Mouse (Mus musculus): ENCODE results near the gene Olfr1032.
"Not testable (repeated sequence)": the region's sequence is repeated elsewhere in the genome, so short reads cannot be mapped to it uniquely, and the experiment has no call there.

Olfr1032 gene

GRCm38 (mm10) chr2:86005240-86005639 is at the start of gene Olfr1032:
TSS of gene Olfr1032 (plus strand) at chr2:86005540.
- in situ Hi-C loops (cut with MboI, MseI) = no loop called here

GRCm38 (mm10) chr2:85973595-85973994 is 31.7 kb upstream of the Olfr1032 start, which contains the start of gene Olfr1029:
TSS of gene Olfr1029 (plus strand) at chr2:85973895.
- in situ Hi-C loops (cut with MboI, MseI) = no loop called here

DNA sequence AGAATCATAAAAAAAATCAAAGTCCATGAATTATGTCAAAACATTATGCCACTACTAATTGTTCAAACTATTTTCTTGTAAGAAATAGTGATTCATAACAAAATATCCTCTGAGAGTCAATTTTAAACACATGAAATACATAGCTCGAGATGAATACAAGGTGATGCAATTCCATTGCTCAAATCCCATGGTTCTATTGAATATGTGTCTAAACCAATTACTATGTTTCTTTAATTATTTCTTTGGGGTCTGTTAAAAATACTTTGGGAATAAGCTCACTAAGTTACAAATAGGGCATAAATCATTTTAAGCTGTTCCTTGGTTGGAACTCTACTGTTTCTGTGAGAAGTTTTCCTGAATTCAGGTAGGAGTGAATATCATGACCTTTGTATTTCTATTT is 26.4 kb upstream of the Olfr1032 start, which contains the start of gene Olfr1030:
TSS of gene Olfr1030 (plus strand) at position 301 of the 400 bp plus-strand sequence.
- in situ Hi-C loops (cut with MboI, MseI) = no loop called here

GRCm38 (mm10) chr2:85990004-85990403 is 15.3 kb upstream of the Olfr1032 start, which contains the start of gene Olfr1031:
TSS of gene Olfr1031 (plus strand) at chr2:85990304.
- in situ Hi-C loops (cut with MboI, MseI) = no loop called here

DNA sequence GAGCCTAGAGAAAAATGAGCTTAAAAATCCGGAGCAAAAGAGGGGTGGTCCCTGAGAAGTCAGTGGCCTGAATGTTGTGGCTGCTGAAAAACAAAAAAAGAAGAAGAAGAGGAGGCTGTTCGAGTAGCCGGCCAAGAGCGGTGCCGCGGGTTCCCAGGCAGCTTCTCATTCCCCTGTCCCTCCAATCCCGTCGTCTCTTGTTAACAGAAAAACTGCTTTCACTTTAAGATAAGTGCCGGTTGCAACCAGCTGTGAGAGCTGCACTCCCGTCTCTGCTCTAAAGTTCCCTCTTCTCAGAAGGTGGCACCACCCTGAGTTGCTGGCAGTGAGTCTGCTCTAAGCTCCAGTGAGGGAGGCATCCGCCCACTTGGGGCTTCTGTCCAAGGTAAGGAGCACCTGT is 15.1 kb downstream of the Olfr1032 start, which contains the start of gene Olfr1033:
TSS of gene Olfr1033 (plus strand) at position 228 of the 400 bp plus-strand sequence.
- in situ Hi-C loops (cut with MboI, MseI) = not testable (repeated sequence)

DNA sequence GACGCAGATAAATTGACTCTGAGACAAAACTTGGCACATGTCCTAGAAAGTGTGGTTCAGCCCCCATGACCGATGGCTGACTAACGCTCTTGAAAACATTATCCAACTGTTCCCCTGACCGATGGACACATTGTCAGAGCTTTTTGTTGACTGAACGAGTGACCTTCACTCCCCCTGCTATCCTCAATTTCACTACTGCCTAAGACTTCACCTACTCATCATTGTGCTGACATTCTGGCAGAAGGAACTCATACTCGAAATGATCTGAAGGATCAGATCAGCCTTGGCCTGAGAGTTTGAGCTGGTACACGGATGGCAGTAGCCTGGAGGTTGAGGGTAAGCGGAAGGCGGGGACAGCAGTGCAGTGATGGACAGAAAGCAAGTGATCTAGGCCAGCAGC is 16.2 kb downstream of the Olfr1032 start:
- in situ Hi-C loops (cut with MboI, MseI) = not testable (repeated sequence)

- in situ Hi-C loops (cut with MboI, MseI) = no loop called here
Measured at GRCm38 (mm10) chr2:86045561-86045960, 40.2 kb downstream of the Olfr1032 start, which contains the start of gene Olfr1034. TSS of gene Olfr1034 (plus strand) at chr2:86045861.

DNA sequence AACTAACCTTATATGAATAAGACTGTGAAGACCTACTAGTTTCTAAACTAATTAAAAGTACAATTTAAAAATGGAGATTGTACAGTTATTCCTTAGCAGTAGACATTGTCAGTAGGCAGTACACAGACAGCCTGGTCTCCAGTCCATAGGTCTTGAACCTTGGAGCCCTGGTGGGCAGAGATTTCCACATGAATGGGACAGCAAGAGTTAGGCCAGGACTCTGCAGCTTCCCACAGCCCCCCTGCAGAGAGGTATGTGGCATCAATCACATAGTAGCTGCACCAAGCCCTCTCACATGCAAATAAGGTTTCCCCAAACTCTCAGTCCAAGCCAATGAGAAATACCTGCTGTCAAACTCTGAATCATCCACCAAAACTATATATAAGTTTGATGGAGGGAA is 45.4 kb downstream of the Olfr1032 start:
- in situ Hi-C loops (cut with MboI, MseI) = not testable (repeated sequence)
